Mouse (Mus musculus): ENCODE measurements around the gene Zeb2.
A peak's percentile ranks its signal among the peaks of the same experiment; 100 is the strongest.

Zeb2 gene

DNA sequence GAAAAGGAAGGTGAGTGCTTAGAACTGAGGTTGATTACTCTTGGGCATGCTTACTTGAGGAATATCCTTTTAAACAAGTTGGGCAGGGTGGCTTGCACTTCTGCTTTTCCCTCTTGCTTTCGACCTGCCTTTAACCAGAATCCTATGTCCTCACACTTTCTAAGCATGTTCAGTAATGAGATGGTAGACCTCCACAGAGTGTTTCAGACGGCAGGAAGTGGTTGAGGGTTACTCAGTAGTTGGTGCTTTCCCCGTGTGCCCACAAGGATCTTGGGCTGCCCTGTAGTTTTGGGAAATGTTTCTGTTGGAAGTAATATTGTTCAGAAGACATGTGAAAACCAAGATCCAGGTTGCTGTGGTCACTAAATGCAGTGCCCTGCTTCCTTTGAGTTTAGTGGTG is 135.5 kb downstream of the Zeb2 start:
- DNase-seq (ENCODE audit: low read depth): no peak

DNA sequence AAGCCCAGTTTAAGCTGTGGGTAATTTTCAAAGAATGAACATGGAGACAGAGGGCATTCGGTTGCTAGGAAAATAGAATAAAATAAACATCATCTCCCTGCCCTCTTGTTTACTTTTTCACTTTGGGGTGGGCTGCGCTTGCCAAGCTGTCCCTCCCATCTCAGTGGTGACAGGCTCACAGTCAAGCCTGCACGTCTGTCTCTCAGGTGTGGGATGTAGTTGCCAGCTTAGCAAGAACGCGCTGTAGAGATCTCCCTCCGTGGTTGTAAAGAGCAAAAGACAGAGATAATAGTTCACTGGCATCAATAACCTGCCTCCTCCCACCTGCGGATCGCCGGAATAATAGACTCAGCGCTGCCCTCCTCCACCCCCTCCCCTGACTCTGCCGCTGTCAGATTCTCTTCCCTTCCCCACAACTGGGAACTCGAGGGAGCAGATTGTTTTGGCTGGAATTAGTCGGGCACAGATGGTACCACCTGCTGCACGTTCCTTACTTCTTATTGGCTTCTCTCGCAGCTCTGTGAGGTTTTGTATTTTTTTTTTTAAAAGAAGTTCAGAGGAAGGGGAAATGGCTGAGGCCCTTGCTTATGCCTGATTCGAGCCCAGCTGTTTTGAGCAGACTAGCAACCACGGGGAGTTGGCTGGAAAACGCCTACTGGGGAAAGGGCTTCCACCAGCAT is 138.0 kb downstream of the Zeb2 start:
- DNase-seq (ENCODE audit: low read depth): no peak

DNA sequence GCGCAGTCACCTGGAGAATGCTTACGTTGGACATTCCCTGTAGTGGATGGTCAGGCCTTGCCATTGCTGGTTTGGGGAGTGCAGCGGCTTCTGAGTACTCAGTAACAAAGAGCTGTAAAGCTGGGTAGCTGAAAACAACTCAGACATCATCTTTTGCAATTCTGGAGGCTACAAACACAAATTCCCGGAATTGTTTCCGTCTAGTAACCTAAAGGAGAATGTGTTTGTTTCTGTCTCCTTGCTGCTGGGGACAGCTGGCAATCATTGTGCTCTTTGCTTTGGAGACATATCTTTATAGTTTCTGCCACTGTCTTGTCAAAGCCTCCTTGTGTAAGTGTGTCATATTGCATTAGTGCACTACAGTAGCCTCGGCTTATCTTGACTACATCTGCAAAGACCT is 139.2 kb downstream of the Zeb2 start:
- DNase-seq (ENCODE audit: low read depth): no peak

DNA sequence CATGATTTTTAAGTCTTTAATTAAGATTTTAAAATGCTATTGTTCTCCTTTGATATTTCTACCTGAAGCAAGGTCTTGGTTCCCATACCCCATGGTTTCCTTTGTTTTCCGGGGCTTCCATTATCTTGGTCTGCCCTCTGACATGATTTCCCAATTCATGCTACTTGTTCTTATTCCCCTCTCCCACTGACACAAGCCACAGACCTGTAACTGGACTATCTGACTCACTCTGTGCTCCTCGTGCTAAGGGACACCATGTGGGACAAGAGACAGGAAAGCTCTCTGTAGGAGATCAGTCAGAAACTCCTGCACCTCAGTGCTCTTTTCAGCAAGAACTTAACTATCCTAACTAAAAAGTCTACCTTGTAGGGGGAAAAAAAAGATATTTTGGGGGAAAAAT is 139.6 kb downstream of the Zeb2 start:
- no peak for DNase-seq (ENCODE audit: low read depth)

DNA sequence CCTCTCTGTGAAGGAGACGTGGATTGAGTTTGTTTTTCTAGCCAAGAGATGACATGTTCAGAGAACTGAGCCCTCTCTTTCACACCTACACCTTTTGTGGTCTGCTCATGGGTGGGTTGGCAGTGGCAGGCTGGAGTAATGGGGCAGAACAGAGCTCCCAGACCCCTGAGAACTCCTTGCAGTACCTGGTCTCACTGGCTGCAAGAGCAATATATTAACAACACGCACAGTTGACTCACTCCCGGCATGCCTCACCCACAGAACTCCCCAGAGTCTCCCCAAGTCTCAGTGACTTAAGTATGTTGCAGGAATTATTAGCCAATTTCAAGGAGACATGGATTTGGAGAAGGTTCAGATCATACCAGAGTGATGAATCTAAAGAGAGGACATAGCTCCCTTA is 140.1 kb downstream of the Zeb2 start:
- no peak for DNase-seq (ENCODE audit: low read depth)

DNA sequence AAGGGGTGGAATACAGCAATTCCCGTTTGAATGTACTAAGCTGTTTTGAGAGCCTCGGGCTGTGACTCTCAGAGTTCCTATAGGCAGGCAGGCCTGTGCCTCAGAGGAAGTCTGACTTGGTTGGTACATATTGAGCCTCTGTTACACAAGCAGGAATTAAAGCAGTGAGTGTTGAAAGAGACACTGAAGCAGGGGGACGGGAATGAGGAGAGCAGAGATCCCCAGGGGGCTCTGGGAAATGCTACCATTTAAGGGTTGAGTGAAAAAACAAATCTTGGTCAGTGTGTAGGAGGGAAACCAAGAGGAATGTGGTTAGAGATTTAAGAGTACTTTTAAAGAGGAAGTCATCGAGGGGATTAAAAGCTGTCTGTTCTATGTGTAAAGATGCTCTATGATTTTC is 140.7 kb downstream of the Zeb2 start:
- no peak for DNase-seq (ENCODE audit: low read depth)

DNA sequence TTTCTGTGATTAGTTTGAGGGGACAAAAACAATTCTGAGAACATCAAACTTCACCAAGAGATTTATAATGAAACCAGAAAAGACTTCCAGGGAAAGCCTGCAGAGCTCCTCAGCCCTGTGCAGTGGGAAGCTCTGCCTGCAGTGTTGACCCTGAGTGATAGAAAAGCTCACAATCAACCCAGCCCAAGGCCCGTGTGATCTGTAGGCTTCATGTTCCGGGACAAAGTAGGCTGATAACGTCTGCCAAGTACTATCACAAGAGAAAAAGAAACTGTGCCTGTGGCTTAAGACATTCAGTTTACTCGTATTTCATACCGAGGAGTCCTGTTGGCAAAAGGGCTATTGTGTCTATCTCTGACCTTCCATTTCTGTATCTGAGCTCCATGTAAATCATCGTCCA is 143.4 kb downstream of the Zeb2 start:
- DNase-seq (ENCODE audit: low read depth): peak; percentile 47

DNA sequence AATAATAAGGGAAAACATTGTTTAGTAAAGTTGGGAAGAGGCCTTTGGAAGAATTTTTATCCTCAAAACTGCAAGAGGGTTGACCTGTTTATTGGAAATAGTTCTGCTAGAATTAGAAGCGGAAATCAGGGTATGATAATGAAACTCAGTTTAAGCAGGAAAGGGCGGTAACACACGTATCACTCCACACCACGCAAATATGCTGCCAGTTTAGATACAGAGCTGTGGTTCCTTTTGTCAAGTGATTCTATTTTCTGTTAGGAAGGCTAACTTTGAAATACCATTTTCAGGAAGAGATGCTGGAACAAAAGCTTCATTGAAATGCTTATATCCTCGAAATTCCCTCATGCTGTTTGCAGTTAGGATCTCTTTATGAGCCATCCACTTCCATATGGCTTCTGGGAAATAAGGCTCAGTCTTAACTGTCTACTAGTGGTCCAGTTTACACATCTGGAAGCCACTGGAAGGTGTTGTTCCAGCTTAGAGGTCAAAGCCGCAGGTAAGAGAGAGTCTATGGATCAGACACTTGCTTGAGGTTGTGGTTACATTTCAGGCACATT is 147.0 kb downstream of the Zeb2 start:
- peak; percentile 51 for DNase-seq (ENCODE audit: low read depth)

DNA sequence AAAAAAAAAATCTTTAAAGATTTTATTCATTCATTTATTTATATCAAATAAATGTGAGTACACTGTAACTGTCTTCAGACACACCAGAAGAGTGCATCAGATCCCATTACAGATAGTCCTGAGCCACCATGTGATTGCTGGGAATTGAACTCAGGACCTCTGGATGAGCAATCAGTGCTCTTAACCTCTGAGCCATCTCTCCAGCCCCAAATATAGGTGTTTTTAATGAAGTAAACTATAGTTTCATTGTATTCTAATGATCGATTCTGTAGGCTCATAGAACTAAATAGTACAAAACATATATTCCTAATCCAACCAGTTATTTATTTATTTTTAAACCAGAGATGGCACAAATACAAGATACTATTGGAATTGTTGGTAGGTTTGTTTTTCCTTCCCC is 147.6 kb downstream of the Zeb2 start:
- DNase-seq (ENCODE audit: low read depth): no peak

DNA sequence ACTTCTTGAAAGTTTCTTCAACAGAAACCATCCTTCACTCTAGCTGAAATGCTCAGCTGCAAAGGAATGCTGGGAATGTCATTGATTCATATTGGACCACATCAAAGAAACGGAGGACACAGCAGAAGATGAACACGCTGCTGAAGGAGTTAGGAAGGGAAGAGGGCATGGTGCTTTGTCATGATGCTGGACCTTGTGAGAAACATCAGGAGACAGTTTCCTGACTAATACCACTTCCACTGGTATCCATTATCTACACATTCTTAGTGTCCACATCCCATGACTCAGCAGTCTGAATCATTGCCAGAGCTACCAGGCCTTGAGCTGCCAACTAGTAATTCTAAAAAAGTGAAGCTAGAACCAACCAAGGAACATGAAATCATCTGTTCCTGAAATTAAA is 148.0 kb downstream of the Zeb2 start:
- no peak for DNase-seq (ENCODE audit: low read depth)

DNA sequence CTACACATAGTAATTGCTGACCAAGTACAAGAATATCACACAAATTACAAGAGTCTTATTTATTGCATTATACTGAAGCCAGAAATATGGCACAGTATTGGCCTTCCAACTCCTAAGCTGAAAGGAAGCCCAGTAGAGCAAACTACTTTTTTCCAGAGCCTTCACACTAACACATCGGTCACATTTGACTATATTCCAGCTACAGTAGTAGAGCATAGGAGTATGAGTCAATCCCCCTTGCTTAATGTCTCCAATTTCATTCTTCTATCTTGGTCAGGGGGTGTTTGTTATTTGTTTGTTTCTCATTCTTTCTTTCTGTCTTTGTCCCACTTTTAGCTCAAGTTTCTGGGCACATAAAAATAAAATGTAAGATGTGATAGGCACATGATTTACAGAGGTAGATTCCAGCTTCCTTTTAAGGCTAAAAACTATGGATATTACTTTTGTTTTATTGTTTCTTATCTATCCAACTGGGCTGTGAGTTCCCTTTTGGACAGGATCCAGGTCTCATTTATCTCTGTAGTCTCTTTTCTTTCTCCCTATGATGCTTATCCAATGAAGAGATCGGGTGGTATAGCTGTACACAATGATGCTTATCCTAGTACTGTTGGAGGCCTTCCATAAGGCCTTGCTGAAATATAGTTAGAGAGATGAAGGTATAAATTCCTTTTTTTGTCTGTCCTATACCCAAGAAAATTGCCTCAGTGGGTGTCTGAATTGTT is 151.2 kb downstream of the Zeb2 start:
- no peak for DNase-seq (ENCODE audit: low read depth)

DNA sequence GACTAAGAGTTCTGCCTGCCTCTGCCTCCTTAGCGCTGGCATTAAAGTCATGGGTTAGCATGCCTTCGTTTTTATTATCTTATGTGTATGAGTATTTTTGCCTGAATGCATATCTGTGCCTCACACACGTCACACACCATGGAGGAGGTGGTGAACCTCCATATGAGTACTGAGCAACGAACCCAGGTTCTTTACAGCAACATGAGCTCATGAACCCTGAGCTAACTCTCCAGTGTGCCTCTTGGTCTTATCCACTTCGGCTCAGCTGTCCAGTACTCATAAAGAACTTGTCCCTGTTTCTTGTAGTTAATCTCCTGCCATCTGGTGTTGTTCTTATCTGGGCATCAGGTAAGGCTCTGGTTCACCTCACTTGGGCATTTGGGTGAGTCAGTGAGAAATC is 154.6 kb downstream of the Zeb2 start:
- DNase-seq (ENCODE audit: low read depth): no peak

DNA sequence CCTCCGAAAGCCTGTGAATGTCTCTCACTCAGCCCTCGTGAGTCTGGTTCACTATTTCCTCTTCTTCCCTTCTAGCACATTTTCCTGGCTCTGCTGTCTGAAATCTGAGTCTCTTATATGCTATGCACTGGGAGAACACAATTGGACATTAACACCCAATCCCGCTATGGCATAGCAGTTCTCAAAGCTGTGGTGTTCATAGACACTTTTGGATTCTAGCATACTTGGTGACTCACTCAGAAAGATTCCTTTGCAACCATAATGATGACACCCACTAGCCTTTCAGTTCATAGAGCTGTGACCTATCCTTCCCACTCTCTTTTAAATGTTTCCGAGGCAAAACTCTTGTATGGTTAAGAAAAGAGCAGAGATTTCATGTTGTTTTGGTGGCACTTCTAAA is 156.0 kb downstream of the Zeb2 start:
- no peak for DNase-seq (ENCODE audit: low read depth)

DNA sequence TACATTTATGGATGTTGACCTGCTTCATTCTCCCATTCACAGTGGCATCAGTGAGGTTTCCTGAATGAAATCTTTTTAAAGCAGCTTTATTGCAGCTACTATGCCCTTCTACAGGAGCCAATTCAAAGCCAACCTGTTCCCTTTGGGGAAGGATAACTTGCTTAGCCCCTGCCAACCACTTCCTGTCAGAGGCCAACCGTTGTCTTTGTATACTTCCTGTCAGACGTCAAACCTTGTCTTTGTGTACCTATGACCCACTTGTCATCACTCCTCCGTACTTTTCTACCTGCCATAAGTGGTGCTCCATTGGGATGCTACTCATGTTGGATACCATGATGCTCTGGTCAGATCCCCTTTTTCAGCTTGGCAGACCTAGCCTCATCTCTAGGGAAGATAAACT is 156.6 kb downstream of the Zeb2 start:
- DNase-seq (ENCODE audit: low read depth): no peak

DNA sequence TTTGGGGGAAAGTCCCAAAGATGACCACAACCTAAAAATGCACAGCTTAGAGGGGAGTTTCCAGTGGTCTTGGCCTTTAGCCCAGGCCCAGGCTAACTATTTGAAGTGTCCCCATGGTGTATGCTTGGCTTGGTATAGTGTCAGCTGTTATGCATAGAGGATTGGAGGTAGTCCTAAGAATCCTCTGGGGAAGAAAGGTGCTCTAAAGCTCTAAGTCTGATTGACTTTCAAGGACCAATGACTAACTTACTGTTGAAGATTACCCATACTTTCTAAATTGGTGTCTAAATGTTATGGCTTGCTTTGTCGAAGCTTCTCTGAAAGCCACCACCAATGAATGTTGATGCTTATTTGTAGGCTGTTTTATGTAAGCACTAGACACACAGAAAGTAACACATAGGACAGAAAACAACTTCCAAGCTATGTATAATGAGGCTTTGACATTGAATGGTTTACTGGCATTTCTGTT is 159.8 kb downstream of the Zeb2 start:
- DNase-seq (ENCODE audit: low read depth): no peak

DNA sequence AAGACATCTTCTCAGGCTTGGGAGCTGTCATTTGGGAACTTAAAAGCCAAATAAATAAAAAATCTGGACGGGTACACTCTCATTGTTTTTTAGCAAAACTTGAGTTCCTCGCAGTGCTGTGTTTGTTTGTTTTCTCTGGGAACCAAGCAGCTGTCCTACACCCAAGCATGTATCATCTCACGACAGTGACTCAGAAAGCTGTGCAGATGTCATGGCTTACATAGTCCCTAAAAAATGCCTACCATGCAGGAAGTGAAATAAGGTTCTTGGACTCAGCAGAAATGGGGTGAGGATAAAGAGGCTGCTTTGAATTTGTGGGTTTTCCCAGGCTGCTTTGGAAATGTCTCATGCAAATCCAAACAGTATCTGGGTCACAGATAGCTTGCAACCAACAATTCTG is 161.0 kb downstream of the Zeb2 start:
- DNase-seq (ENCODE audit: low read depth): no peak

DNA sequence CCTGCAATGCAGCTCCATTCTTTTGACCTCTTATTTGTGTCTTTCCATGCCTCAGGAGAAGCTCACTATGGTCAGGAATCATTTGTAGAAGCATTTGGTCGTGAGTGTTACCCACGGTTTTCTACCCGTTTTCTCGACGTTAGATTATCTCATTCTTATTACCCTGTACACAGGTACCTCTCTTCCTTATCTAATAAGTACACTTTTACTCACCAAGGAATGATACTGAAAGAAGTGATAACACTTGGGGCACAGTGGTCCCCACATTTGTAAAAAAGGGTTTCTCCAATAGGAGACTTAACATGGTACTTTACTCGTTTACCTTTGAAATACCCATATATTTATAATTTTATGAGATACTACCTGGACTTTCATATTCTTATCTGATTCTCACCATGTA is 161.7 kb downstream of the Zeb2 start:
- DNase-seq (ENCODE audit: low read depth): no peak

DNA sequence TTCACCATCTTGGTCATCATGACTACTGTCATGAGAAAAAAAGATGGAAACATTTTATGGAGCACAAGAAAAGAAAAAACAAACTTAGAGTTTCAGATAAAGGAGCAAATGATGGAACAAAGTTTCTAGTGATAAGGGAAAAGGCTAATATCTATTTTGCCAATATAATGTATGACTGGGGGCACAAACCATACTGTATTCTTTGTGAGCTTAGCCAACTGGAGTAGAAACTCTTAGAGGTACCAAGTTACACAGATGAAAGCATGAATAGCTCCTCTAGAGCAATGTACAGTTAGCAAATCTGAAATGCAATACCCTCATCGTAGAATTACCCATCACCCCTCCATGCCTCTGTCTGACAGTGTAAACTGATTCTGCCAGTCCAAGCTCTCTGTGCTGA is 163.0 kb downstream of the Zeb2 start:
- no peak for DNase-seq (ENCODE audit: low read depth)

DNA sequence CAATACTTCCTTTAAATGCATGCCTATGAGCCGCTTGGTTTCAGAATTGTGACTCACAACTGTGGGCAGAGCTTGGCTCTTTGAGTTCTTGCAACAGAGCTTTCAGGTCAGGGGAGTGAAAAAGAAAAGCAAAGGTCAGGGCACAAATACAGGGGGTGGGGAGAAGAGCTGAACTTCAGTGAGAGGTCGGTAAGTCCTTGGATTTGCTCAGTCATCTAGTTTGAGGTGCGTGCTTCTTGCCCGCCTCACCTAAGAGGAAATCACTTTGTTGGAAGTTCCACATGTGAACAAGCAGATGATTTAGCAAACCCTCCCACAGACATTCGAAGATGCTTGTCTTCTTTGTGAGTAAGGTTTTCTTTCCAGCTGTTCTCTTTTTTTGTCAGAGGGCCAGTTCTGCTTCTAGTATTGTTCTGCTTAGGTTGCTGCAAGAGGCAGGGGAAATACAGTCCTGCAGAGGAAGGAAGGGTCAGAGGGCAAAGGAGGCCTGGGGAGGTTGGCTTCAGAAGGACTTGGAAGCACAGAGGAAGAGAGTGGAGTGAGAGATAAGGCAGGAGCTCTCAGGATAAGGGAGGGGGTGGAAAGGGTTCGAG is 164.3 kb downstream of the Zeb2 start:
- no peak for DNase-seq (ENCODE audit: low read depth)

DNA sequence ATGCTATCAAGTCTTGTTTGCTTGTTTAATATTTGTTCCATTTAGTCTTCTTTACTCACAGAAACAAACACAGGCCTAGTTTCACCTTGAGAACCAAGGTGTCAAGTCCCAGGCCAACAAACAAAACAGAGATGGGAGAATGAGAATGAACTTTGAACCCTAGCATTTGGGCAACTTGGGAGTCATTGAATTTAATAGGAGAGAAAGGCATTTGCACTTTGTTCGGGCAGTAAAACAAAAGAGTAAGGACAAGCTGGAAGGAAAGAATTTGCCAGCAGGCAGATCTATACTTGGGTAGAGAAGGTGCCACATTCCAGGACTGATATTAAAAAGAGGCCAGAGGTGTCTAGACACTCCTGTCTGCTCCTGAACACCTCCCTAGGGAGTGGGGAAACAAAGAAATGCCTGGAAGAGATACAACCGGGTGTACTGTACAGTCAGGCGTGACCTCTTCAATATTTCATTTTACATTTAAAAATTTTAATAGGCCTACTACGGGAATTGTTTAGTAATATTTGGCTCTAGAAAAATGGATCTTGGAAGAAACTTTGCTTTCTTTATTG is 165.5 kb downstream of the Zeb2 start:
- DNase-seq (ENCODE audit: low read depth): no peak

DNA sequence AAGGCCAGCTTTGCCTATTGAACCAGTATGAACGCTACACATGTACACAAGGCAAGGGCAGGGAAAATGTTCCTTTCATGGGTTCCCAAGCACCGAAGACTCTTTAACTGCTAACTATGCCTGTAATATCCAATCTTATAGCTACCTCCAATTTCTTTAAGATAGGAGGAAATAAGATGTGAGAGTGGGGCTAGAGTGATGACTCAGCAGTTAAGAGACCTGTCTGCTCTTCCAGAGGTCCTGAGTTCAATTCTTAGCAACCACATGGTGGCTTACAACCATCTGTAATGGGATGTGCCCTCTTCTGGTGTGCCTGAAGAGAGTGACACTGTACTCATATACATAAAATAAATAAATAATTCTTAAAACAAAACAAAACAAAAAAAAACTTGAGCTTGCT is 172.5 kb downstream of the Zeb2 start:
- DNase-seq (ENCODE audit: low read depth): no peak
